Mouse (Mus musculus): ENCODE data around the gene Pard3b. TPM values are rescaled to one million over a fixed set of nuclear protein-coding genes. Genes with fewer than 3 reads are reported as not detected.

The Pard3b gene
- polyA plus RNA-seq, 1 experiment, result 0.69 TPM

DNA sequence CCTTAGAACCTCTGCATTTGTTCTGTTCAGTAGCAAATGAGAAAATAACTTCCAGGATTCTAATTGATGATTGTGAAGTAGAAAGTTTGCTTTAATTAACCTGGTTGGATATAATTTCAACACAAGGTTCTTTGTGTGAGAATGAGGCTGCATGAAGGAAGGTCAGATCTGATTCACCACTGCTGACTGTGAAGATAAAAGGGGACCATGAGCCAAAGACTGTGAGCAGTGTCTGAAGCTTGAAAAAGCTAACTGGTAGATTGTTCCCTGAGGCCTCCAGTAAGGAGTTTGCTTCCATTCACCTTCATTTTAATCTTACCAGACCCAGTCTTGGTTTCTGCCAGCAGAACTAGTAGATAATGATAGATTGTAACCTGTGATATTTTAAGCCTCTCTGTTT is 108.9 kb downstream of the Pard3b start:
- no peaks in the 10 kb centered on the region for H3K27me3 ChIP-seq (ENCODE audit: control insufficient read depth, insufficient read depth, low read length)
- H3K4me1 ChIP-seq (ENCODE audit: control insufficient read depth, insufficient read depth, insufficient read length), result no peaks in the 10 kb centered on the region
- DNase-seq (ENCODE audit: low read depth in 1 of 2, low spot score in 2 of 2), result no peak
- no peak overlapping the region for H3K27ac ChIP-seq (ENCODE audit: insufficient read depth, low read length)
- H3K4me3 ChIP-seq (ENCODE audit: extremely low read depth, insufficient read depth, insufficient read length), result no peak overlapping the region
- TF ChIP-seq CTCF (IDR thresholded peaks at IDR 0.05; ENCODE audit: extremely low read depth, insufficient read depth, insufficient read length, insufficient replicate concordance) (no peak), POLR2A (IDR thresholded peaks at IDR 0.05; ENCODE audit: low read depth, low read length) (no peak)
- no peaks in the 10 kb centered on the region for H3K36me3 ChIP-seq (ENCODE audit: control insufficient read depth, insufficient read depth, low read length)

DNA sequence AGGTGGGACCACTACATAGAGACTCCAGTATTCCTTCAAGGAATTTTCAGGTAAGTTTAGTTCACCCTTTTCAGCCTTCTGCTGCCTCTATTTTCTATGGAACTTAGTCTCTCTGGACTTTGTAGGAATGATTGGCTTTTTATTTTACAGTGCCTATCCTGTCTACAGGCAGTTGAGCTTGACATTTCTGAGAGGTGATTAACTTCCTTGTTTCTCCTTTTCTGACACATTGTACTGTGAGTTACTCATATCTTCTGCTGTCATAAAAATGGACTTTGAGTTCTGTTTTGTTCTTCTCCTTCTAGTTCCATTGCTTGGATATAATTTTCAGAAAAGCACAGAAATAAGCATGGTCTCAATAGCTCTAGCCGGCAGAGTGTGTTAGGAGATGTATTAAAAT is 112.4 kb downstream of the Pard3b start:
- Histone ChIP-seq H3K4me3 (ENCODE audit: extremely low read depth, insufficient read depth, insufficient read length) (no peak overlapping the region), H3K27me3 (ENCODE audit: control insufficient read depth, insufficient read depth, low read length) (no peaks in the 10 kb centered on the region; the same call in 1 of the 2 replicates), H3K27ac (ENCODE audit: insufficient read depth, low read length) (no peak overlapping the region), H3K4me1 (ENCODE audit: control insufficient read depth, insufficient read depth, insufficient read length) (no peaks in the 10 kb centered on the region), H3K36me3 (ENCODE audit: control insufficient read depth, insufficient read depth, low read length) (no peaks in the 10 kb centered on the region)
- no peak for DNase-seq (ENCODE audit: low read depth in 1 of 2, low spot score in 2 of 2)
- no peak for TF ChIP-seq CTCF (IDR thresholded peaks at IDR 0.05; ENCODE audit: extremely low read depth, insufficient read depth, insufficient read length, insufficient replicate concordance)
- WGBS, result 94% methylated on average over 1 of the region's 1 CpGs

DNA sequence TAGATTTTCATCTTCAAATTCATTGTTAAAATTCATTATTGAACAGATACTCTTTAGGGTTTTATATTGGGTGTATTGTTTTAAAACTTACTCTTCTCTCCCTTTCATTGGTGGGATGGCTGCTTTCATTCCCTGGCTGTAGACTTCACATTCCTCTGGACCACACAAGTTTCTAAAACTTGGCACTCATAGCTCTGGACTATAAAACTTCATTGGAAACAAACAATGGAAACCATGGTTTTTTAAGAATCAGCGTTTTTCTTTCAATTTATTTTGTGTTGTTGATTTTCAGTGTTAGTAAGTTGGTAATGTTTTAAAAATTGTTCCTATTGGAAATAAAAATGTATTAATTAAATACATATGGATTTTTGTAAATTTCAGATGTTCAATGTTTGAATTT is 118.1 kb downstream of the Pard3b start:
- 84% methylated on average over 1 of the region's 1 CpGs for whole genome bisulfite sequencing
- H3K4me3 ChIP-seq (ENCODE audit: extremely low read depth, insufficient read depth, insufficient read length), result no peak overlapping the region
- no peak overlapping the region for H3K27ac ChIP-seq (ENCODE audit: insufficient read depth, low read length)
- H3K36me3 ChIP-seq (ENCODE audit: control insufficient read depth, insufficient read depth, low read length), result no peaks in the 10 kb centered on the region
- TF ChIP-seq POLR2A (IDR thresholded peaks at IDR 0.05; ENCODE audit: low read depth, low read length), result no peak
- H3K4me1 ChIP-seq (ENCODE audit: control insufficient read depth, insufficient read depth, insufficient read length), result no peaks in the 10 kb centered on the region
- no peaks in the 10 kb centered on the region; the same call in 1 of the 2 replicates for H3K27me3 ChIP-seq (ENCODE audit: control insufficient read depth, insufficient read depth, low read length)
- DNase-seq (ENCODE audit: low read depth in 1 of 2, low spot score in 2 of 2), result no peak

DNA sequence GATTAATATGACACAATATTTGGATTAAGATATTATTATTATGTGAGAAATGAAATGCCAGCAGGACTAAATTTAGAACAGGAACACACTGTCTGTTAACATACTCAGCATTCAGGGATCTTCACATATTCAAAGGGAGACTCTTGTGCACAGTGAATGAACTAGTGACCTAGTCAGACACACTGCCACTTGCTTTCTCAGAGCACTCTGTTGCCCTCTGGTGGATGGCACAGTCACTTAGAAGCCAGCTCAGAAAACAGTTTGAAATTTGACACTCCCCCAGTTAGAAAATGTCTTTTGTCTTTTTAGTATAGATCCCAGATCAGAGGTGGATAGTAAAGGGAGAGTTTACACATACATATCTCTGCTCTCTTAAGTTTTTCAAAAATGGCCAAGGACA is 132.6 kb downstream of the Pard3b start:
- H3K36me3 ChIP-seq (ENCODE audit: control insufficient read depth, insufficient read depth, low read length), result no peaks in the 10 kb centered on the region
- no peak overlapping the region for H3K4me3 ChIP-seq (ENCODE audit: extremely low read depth, insufficient read depth, insufficient read length)
- no peaks in the 10 kb centered on the region for H3K4me1 ChIP-seq (ENCODE audit: control insufficient read depth, insufficient read depth, insufficient read length)
- H3K27me3 ChIP-seq (ENCODE audit: control insufficient read depth, insufficient read depth, low read length), result no peaks in the 10 kb centered on the region
- no peak overlapping the region for H3K27ac ChIP-seq (ENCODE audit: insufficient read depth, low read length)
- DNase-seq (ENCODE audit: low read depth in 1 of 2, low spot score in 2 of 2), result peak; percentile 14 to 53
- TF ChIP-seq CTCF (IDR thresholded peaks at IDR 0.05; ENCODE audit: extremely low read depth, insufficient read depth, insufficient read length, insufficient replicate concordance) (peak; percentile 45; the same call in 1 of the 2 replicates), POLR2A (IDR thresholded peaks at IDR 0.05; ENCODE audit: low read depth, low read length) (no peak)

DNA sequence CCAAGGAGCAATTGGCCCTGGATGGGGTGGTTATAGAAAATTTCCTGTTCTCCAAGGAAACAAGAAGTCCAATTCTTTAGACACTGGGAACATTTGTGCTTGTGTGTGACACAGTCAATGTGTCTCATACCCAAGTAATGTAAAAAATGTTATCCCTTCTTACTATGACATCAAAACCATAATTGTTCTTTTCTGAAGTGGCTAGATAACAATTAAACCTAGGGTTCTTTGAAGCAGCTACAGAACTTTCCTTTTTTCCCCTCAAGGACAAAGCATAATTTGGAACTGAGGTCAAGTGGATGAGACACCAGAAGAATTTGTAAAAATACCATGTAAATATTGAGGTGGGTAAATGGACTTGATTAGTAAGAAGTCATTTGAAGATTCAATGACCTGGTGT is 140.1 kb downstream of the Pard3b start:
- no peak for TF ChIP-seq POLR2A (IDR thresholded peaks at IDR 0.05; ENCODE audit: low read depth, low read length)
- no peak for TF ChIP-seq CTCF (IDR thresholded peaks at IDR 0.05; ENCODE audit: extremely low read depth, insufficient read depth, insufficient read length, insufficient replicate concordance)
- no peaks in the 10 kb centered on the region for H3K4me1 ChIP-seq (ENCODE audit: control insufficient read depth, insufficient read depth, insufficient read length)
- no peak overlapping the region for H3K4me3 ChIP-seq (ENCODE audit: extremely low read depth, insufficient read depth, insufficient read length)
- DNase-seq (ENCODE audit: low read depth in 1 of 2, low spot score in 2 of 2), result no peak
- no peak overlapping the region for H3K27ac ChIP-seq (ENCODE audit: insufficient read depth, low read length)
- H3K36me3 ChIP-seq (ENCODE audit: control insufficient read depth, insufficient read depth, low read length), result no peaks in the 10 kb centered on the region
- no peaks in the 10 kb centered on the region for H3K27me3 ChIP-seq (ENCODE audit: control insufficient read depth, insufficient read depth, low read length)

DNA sequence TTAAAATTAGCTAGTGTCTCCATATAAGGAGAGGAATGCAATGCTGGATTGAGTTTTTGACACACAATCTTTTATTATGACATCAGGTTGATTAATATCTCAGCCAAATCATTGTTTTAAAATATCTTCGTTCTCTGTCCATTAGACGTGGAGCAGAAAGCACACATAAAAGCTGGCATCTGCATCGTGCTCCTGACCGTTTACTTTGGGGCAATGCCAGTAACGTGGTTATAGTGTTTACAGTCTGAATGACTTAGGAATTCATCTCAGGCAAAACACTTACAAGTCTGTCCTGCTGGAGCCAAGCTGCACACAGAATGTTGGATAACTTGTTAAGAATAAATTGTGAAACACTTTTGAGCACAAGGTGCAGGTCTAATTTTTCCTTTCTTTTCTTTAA is 141.3 kb downstream of the Pard3b start:
- no peaks in the 10 kb centered on the region for H3K36me3 ChIP-seq (ENCODE audit: control insufficient read depth, insufficient read depth, low read length)
- TF ChIP-seq POLR2A (IDR thresholded peaks at IDR 0.05; ENCODE audit: low read depth, low read length) (no peak), CTCF (IDR thresholded peaks at IDR 0.05; ENCODE audit: extremely low read depth, insufficient read depth, insufficient read length, insufficient replicate concordance) (no peak)
- H3K4me3 ChIP-seq (ENCODE audit: extremely low read depth, insufficient read depth, insufficient read length), result no peak overlapping the region
- H3K27ac ChIP-seq (ENCODE audit: insufficient read depth, low read length), result no peak overlapping the region
- WGBS, result 83% methylated on average over 5 of the region's 5 CpGs
- H3K4me1 ChIP-seq (ENCODE audit: control insufficient read depth, insufficient read depth, insufficient read length), result no peaks in the 10 kb centered on the region
- DNase-seq (ENCODE audit: low read depth in 1 of 2, low spot score in 2 of 2), result no peak
- no peaks in the 10 kb centered on the region for H3K27me3 ChIP-seq (ENCODE audit: control insufficient read depth, insufficient read depth, low read length)

DNA sequence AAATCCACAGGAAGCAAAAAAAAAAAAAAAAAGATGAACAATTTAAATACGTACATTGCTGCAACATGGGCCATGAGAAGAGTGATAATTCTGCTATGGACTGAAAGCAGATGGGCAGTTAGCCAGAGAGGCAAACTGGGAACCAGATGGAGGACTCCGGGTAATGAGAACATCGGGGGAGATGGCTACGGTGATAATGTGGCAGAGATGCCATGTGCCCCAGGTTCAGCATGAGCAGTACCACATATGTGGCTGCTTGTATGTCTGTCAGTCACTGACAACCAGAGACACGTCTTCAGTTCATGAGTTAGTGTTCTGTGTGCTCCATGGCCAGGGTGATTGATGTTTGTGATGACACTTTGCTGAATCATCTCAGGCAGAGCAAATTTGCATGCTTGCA is 157.7 kb downstream of the Pard3b start:
- Histone ChIP-seq H3K27ac (ENCODE audit: insufficient read depth, low read length) (no peak overlapping the region), H3K4me3 (ENCODE audit: extremely low read depth, insufficient read depth, insufficient read length) (no peak overlapping the region), H3K4me1 (ENCODE audit: control insufficient read depth, insufficient read depth, insufficient read length) (no peaks in the 10 kb centered on the region), H3K36me3 (ENCODE audit: control insufficient read depth, insufficient read depth, low read length) (no peaks in the 10 kb centered on the region), H3K27me3 (ENCODE audit: control insufficient read depth, insufficient read depth, low read length) (no peaks in the 10 kb centered on the region)
- 88% methylated on average over 5 of the region's 5 CpGs for WGBS
- DNase-seq (ENCODE audit: low read depth in 1 of 2, low spot score in 2 of 2), result no peak
- TF ChIP-seq POLR2A (IDR thresholded peaks at IDR 0.05; ENCODE audit: low read depth, low read length) (no peak), CTCF (IDR thresholded peaks at IDR 0.05; ENCODE audit: extremely low read depth, insufficient read depth, insufficient read length, insufficient replicate concordance) (no peak)

Data from spleen, adult 2 months (tissue).